9 mouse cellular contexts compared by ENCODE assay signal in the genomic region with DNA sequence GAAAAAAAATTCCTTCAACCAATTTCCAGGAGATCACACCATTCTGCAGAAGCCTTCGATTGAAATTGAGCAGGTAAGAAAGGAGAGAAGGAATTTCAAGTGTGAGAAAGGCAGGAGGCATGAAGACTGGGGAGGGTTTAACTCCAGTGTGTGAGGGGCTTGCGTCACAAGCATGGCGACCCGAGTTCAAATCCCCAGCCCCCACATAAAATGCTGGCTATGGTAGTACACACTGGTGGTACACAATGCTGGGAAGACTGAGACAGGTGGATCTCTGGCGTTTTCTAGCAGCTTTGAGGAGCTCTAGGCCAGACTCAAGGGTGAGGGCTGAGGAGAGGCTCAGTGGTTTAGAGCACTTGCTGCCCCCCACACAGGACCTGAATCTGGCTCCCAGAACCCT.
DNase-seq lines count a peak whose midpoint lies in the region; ATAC-seq lines count a peak whose summit lies in the region.
"Had no signal": no experiment of that assay in that cellular context is flagged by ENCODE, and none has a peak within 500 bp of the region (broad histone marks: within the 10 kb centered on the region; RNA-seq: fewer than 3 reads in every experiment).

No protein-coding gene starts in this region.

- H3K4me3 ChIP-seq in hindbrain, embryonic 10.5 days = no peak overlapping the region
- H3K4me3 ChIP-seq in hindbrain, embryonic 14.5 days (replicated peaks; ENCODE audit: low read length) = no peak overlapping the region
- no peak overlapping the region for H3K4me3 ChIP-seq in embryonic facial prominence, embryonic 15.5 days (replicated peaks)
- H3K4me3 ChIP-seq in forebrain, embryonic 13.5 days = no peak overlapping the region
- H3K4me3 ChIP-seq in limb, embryonic 11.5 days (ENCODE audit: low read depth, low read length) = no peak overlapping the region
- H3K4me3 ChIP-seq: liver, embryonic 13.5 days had no signal

- no peak overlapping the region for H3K9ac ChIP-seq in hindbrain, embryonic 14.5 days
- no peak overlapping the region for H3K9ac ChIP-seq in embryonic facial prominence, embryonic 15.5 days
- no peak overlapping the region for H3K9ac ChIP-seq in forebrain, embryonic 13.5 days
- H3K9ac ChIP-seq in limb, embryonic 11.5 days (ENCODE audit: low read length) = no peak overlapping the region
- H3K9ac ChIP-seq: liver, embryonic 13.5 days had no signal

- H3K4me1 ChIP-seq in hindbrain, embryonic 10.5 days (replicated peaks) = peaks cover 16% of the 10 kb centered on the region
- H3K4me1 ChIP-seq in hindbrain, embryonic 14.5 days (replicated peaks; ENCODE audit: control insufficient read depth, insufficient read depth, low read length) = peaks cover 11% of the 10 kb centered on the region; the same call in 1 of the 2 replicates
- H3K4me1 ChIP-seq in embryonic facial prominence, embryonic 15.5 days = peaks cover 12% of the 10 kb centered on the region
- peaks cover 23% of the 10 kb centered on the region for H3K4me1 ChIP-seq in forebrain, embryonic 13.5 days
- H3K4me1 ChIP-seq in limb, embryonic 11.5 days (ENCODE audit: control insufficient read depth, insufficient read depth, low read length) = peaks cover 9% of the 10 kb centered on the region
- H3K4me1 ChIP-seq: liver, embryonic 13.5 days had no signal

- DNase-seq in hindbrain, embryonic 10.5 days (ENCODE audit: low spot score) = no peak
- no peak for DNase-seq in hindbrain, embryonic 14.5 days (ENCODE audit: low spot score)
- no peak for DNase-seq in limb, embryonic 11.5 days (ENCODE audit: low spot score)
- no peak for DNase-seq in frontal cortex, postnatal 10 days (ENCODE audit: low spot score in 2 of 2)
- DNase-seq in cerebellum, adult 18-20 months = no peak
- no peak for DNase-seq in embryo, embryonic 10.5 days (ENCODE audit: low spot score)
- DNase-seq: liver, embryonic 13.5 days had no signal

- no peaks in the 10 kb centered on the region for H3K27me3 ChIP-seq in hindbrain, embryonic 10.5 days (ENCODE audit: insufficient read depth, poor library complexity, severe bottlenecking)
- H3K27me3 ChIP-seq in hindbrain, embryonic 14.5 days (ENCODE audit: control insufficient read depth, insufficient read depth, low read length) = 0 out of 2 replicates have a peak, but pooled peaks cover 4% of the 10 kb centered on the region
- no peaks in the 10 kb centered on the region for H3K27me3 ChIP-seq in embryonic facial prominence, embryonic 15.5 days
- no peaks in the 10 kb centered on the region for H3K27me3 ChIP-seq in forebrain, embryonic 13.5 days
- H3K27me3 ChIP-seq in limb, embryonic 11.5 days (ENCODE audit: control insufficient read depth, insufficient read depth, low read length) = no peaks in the 10 kb centered on the region
- H3K27me3 ChIP-seq: liver, embryonic 13.5 days had no signal

- no peak for ATAC-seq in hindbrain, embryonic 14.5 days (ENCODE audit: low FRiP score)
- no peak for ATAC-seq in embryonic facial prominence, embryonic 15.5 days (ENCODE audit: insufficient number of reproducible peaks, low FRiP score, low TSS enrichment, low read depth)
- no peak for ATAC-seq in forebrain, embryonic 13.5 days
- ATAC-seq in limb, embryonic 11.5 days (ENCODE audit: insufficient number of reproducible peaks, low FRiP score, low TSS enrichment, low read depth) = no peak

- H3K36me3 ChIP-seq in hindbrain, embryonic 10.5 days = no peaks in the 10 kb centered on the region
- H3K36me3 ChIP-seq in hindbrain, embryonic 14.5 days (replicated peaks; ENCODE audit: control insufficient read depth, insufficient read depth) = no peaks in the 10 kb centered on the region
- H3K36me3 ChIP-seq in embryonic facial prominence, embryonic 15.5 days = no peaks in the 10 kb centered on the region
- H3K36me3 ChIP-seq in forebrain, embryonic 13.5 days (ENCODE audit: poor library complexity, severe bottlenecking) = no peaks in the 10 kb centered on the region
- no peaks in the 10 kb centered on the region for H3K36me3 ChIP-seq in limb, embryonic 11.5 days (ENCODE audit: control insufficient read depth, insufficient read depth, low read length)
- H3K36me3 ChIP-seq: liver, embryonic 13.5 days had no signal

- no peak overlapping the region for H3K4me2 ChIP-seq in hindbrain, embryonic 14.5 days (replicated peaks)
- H3K4me2 ChIP-seq in embryonic facial prominence, embryonic 15.5 days (replicated peaks) = no peak overlapping the region
- H3K4me2 ChIP-seq in forebrain, embryonic 13.5 days = peak overlapping the region; percentile 7; the same call in 1 of the 2 replicates
- no peak overlapping the region for H3K4me2 ChIP-seq in limb, embryonic 11.5 days (ENCODE audit: low read depth, severe bottlenecking)
- H3K4me2 ChIP-seq: liver, embryonic 13.5 days had no signal

- WGBS in hindbrain, embryonic 10.5 days = 83% methylated on average over 5 of the region's 5 CpGs
- 86% methylated on average over 5 of the region's 5 CpGs for WGBS in hindbrain, embryonic 14.5 days
- 74% methylated on average over 5 of the region's 5 CpGs for WGBS in embryonic facial prominence, embryonic 15.5 days
- 66% methylated on average over 5 of the region's 5 CpGs for WGBS in forebrain, embryonic 13.5 days
- 84% methylated on average over 5 of the region's 5 CpGs for WGBS in limb, embryonic 11.5 days

- H3K9me3 ChIP-seq in hindbrain, embryonic 10.5 days = no peaks in the 10 kb centered on the region
- no peaks in the 10 kb centered on the region for H3K9me3 ChIP-seq in hindbrain, embryonic 14.5 days (ENCODE audit: control insufficient read depth, low read length)
- no peaks in the 10 kb centered on the region; the same call in 1 of the 2 replicates for H3K9me3 ChIP-seq in embryonic facial prominence, embryonic 15.5 days (replicated peaks)
- H3K9me3 ChIP-seq in forebrain, embryonic 13.5 days (replicated peaks) = no peaks in the 10 kb centered on the region
- no peaks in the 10 kb centered on the region for H3K9me3 ChIP-seq in limb, embryonic 11.5 days (ENCODE audit: control insufficient read depth, low read length)

- H3K27ac ChIP-seq in hindbrain, embryonic 10.5 days = peak overlapping the region; percentile 79
- no peak overlapping the region for H3K27ac ChIP-seq in hindbrain, embryonic 14.5 days
- H3K27ac ChIP-seq in embryonic facial prominence, embryonic 15.5 days (replicated peaks) = peak overlapping the region; percentile 73
- H3K27ac ChIP-seq in forebrain, embryonic 13.5 days = peak overlapping the region; percentile 91
- H3K27ac ChIP-seq in limb, embryonic 11.5 days (replicated peaks; ENCODE audit: low read depth, low read length) = peak overlapping the region; percentile 48
- H3K27ac ChIP-seq: liver, embryonic 13.5 days had no signal
